Mouse (Mus musculus) testis, adult 2 months (tissue): ENCODE measurements around the gene Hspa4.

ENCODE experiments used
- CTCF ChIP-seq: fragments of 200-500 bp; IDR thresholded peaks from 2 replicates; pipeline ENCODE4 v1.5.1; 2012; ENCODE audit warnings: low read depth, mild to moderate bottlenecking, inconsistent platforms, low read length, moderate library complexity; ENCODE audit not compliant: control insufficient read depth, insufficient read depth, insufficient replicate concordance
- POLR2A ChIP-seq: fragments of 200-500 bp; IDR thresholded peaks from 2 replicates; pipeline ENCODE4 v1.6.1; 2012; ENCODE audit warnings: low read depth, mild to moderate bottlenecking, inconsistent platforms, low read length, moderate library complexity; ENCODE audit not compliant: control insufficient read depth

- TF ChIP-seq CTCF = no peak
- TF ChIP-seq POLR2A = no peak
Observed at GRCm38 (mm10) chr11:53314770-53315173, 14.5 kb upstream of the Hspa4 start.
